Mouse (Mus musculus): ENCODE measurements around the gene Psma7. TPM values are rescaled to one million over a fixed set of nuclear protein-coding genes. Genes with fewer than 3 reads are reported as not detected.

The Psma7 gene
- 339 TPM for polyA plus RNA-seq (2017; shearing (Covaris generic))

GRCm38 (mm10) chr2:180042256-180042857, at the start of gene Psma7, which contains the start of gene Ss18l1:
TSS of gene Psma7 (minus strand) at chr2:180042433.
TSS of gene Ss18l1 (plus strand) at chr2:180042509.

GRCm38 (mm10) chr2:180070481-180071453, 28.5 kb upstream of the Psma7 start, which contains the start of gene Mtg2:
TSS of gene Mtg2 (plus strand) at chr2:180070588.

GRCm38 (mm10) chr2:180024401-180025098, 17.7 kb downstream of the Psma7 start, which contains the start of gene Lsm14b:
TSS of gene Lsm14b (plus strand) at chr2:180024987.

Other genes starting within 250 kb of the Psma7 start
- 18.1 TPM for gene Taf4, start 65.8 kb downstream of the Psma7 start, polyA plus RNA-seq (2017; shearing (Covaris generic))
- 14.5 TPM for gene Lsm14b, start 17.4 kb downstream of the Psma7 start, polyA plus RNA-seq (2017; shearing (Covaris generic))
- gene Ss18l1, start 76 bp upstream of the Psma7 start, polyA plus RNA-seq (2017; shearing (Covaris generic)): 6.2 TPM
- 28.8 TPM for gene Mtg2, start 28.2 kb upstream of the Psma7 start, polyA plus RNA-seq (2017; shearing (Covaris generic))
- gene Hrh3, start 62.1 kb upstream of the Psma7 start, polyA plus RNA-seq (2017; shearing (Covaris generic)): not detected
- gene Osbpl2, start 76.9 kb upstream of the Psma7 start, polyA plus RNA-seq (2017; shearing (Covaris generic)): 37.8 TPM
- gene Adrm1, start 129.1 kb upstream of the Psma7 start, polyA plus RNA-seq (2017; shearing (Covaris generic)): 144 TPM
- 0.19 TPM for gene Lama5, start 183.4 kb upstream of the Psma7 start, polyA plus RNA-seq (2017; shearing (Covaris generic))
- 837 TPM for gene Rps21, start 214.9 kb upstream of the Psma7 start, polyA plus RNA-seq (2017; shearing (Covaris generic))
- 70.9 TPM for gene Cables2, start 231.1 kb upstream of the Psma7 start, polyA plus RNA-seq (2017; shearing (Covaris generic))
- gene Rbbp8nl, start 247.4 kb upstream of the Psma7 start, polyA plus RNA-seq (2017; shearing (Covaris generic)): not detected

Data from effector memory CD4-positive, alpha-beta T cell, adult 5 months (primary cell).